Mouse (Mus musculus) MEL (cell line): ENCODE measurements at regions not wholly inside any gene's neighbourhood (a gene's known extent, or its start where the extent isn't known, plus 50 kb on each side); places are given as distances from the start of the nearest gene placed in this dataset.

Experiments used
- DNase-seq: peaks from one replicate; pipeline ENCODE4 v3.0.0; 2011; ENCODE audit warnings: low read depth, low spot score
- H3K27ac ChIP-seq: 2 replicates; pipeline ENCODE4 v1.5.1; 2012; ENCODE audit warnings: low read depth, mild to moderate bottlenecking, control low read depth, low read length, moderate library complexity; ENCODE audit not compliant: control insufficient read depth
- H3K27me3 ChIP-seq, 2 experiments: fragments of 150-350 bp in 1 of 2; sonication (generic) in 1 of 2; 2 replicates each; pipeline ENCODE4 v1.6.1; 2012; ENCODE audit warnings: low read length in 2 of 2, mild to moderate bottlenecking in 2 of 2, improper control_type of control experiment in 1 of 2, moderate library complexity in 1 of 2; ENCODE audit not compliant: insufficient read depth in 2 of 2, control insufficient read depth in 1 of 2
- H3K36me3 ChIP-seq, 2 experiments: 2 replicates each; pipeline ENCODE4 v1.6.1; 2012 to 2014; ENCODE audit warnings: low read length in 2 of 2, improper control_type of control experiment in 1 of 2, inconsistent platforms in 1 of 2, mild to moderate bottlenecking in 1 of 2; ENCODE audit not compliant: insufficient read depth in 2 of 2, control insufficient read depth in 1 of 2
- H3K4me1 ChIP-seq, 2 experiments: fragments of 150-350 bp in 1 of 2; sonication (generic) in 1 of 2; 2 replicates each; pipeline ENCODE4 v1.6.1; 2012; ENCODE audit warnings: low read length in 2 of 2, improper control_type of control experiment in 1 of 2, mild to moderate bottlenecking in 1 of 2; ENCODE audit not compliant: insufficient read depth in 2 of 2, control insufficient read depth in 1 of 2
- H3K4me3 ChIP-seq, 2 experiments: fragments of 150-350 bp in 1 of 2; sonication (generic) in 1 of 2; 2 replicates each; pipeline ENCODE4 v1.5.1; 2012; ENCODE audit warnings: low read depth in 2 of 2, low read length in 2 of 2, mild to moderate bottlenecking in 2 of 2, moderate library complexity in 2 of 2, control low read depth in 1 of 2, improper control_type of control experiment in 1 of 2; ENCODE audit not compliant: control insufficient read depth in 1 of 2, insufficient read depth in 1 of 2
- H3K79me2 ChIP-seq: 2 replicates; pipeline ENCODE4 v1.6.1; 2012; ENCODE audit warnings: mild to moderate bottlenecking, low read length, moderate library complexity; ENCODE audit not compliant: control insufficient read depth, poor library complexity, insufficient read depth
- H3K9ac ChIP-seq: 2 replicates; pipeline ENCODE4 v1.6.1; 2012; ENCODE audit warnings: low read depth, mild to moderate bottlenecking, control low read depth, low read length, moderate library complexity; ENCODE audit not compliant: control insufficient read depth, poor library complexity, severe bottlenecking
- H3K9me3 ChIP-seq: fragments of 150-350 bp; sonication (generic); replicated peaks from 2 replicates; pipeline ENCODE4 v1.6.1; 2012; ENCODE audit warnings: mild to moderate bottlenecking, low read length, improper control_type of control experiment, moderate library complexity; ENCODE audit not compliant: insufficient read depth
- CHD2 ChIP-seq: IDR thresholded peaks from 2 replicates; pipeline ENCODE4 v1.6.1; 2011; ENCODE audit warnings: low read length, improper control_type of control experiment
- CTCF ChIP-seq, 3 experiments: IDR thresholded peaks in 2 of 3; conservative IDR thresholded peaks in 1 of 3; 2 replicates each; pipeline ENCODE4 v1.5.1; 2011 to 2012; ENCODE audit warnings: low read length in 3 of 3, low read depth in 2 of 3, mild to moderate bottlenecking in 2 of 3, improper control_type of control experiment in 1 of 3, inconsistent platforms in 1 of 3, mixed read lengths in 1 of 3, moderate library complexity in 1 of 3; ENCODE audit not compliant: control insufficient read depth in 1 of 3, insufficient read depth in 1 of 3, poor library complexity in 1 of 3, severe bottlenecking in 1 of 3
- EP300 ChIP-seq, 2 experiments: IDR thresholded peaks; 2 replicates each; pipeline ENCODE4 v1.6.1; 2011; ENCODE audit warnings: improper control_type of control experiment in 2 of 2, low read length in 2 of 2, low read depth in 1 of 2, mild to moderate bottlenecking in 1 of 2
- GATA1 ChIP-seq: IDR thresholded peaks from 2 replicates; pipeline ENCODE4 v1.6.1; 2011; ENCODE audit warnings: low read depth, low read length, improper control_type of control experiment
- HCFC1 ChIP-seq: IDR thresholded peaks from 2 replicates; pipeline ENCODE4 v1.6.1; 2012; ENCODE audit warnings: low read depth, mild to moderate bottlenecking, inconsistent platforms, low read length, improper control_type of control experiment, moderate library complexity
- KAT2A ChIP-seq: conservative IDR thresholded peaks from 2 replicates; pipeline ENCODE4 v1.6.1; 2012; ENCODE audit warnings: low read depth, low read length, improper control_type of control experiment, inconsistent platforms
- MXI1 ChIP-seq: IDR thresholded peaks from 2 replicates; pipeline ENCODE4 v1.6.1; 2011; ENCODE audit warnings: mild to moderate bottlenecking, low read depth, low read length, improper control_type of control experiment
- MYC ChIP-seq: IDR thresholded peaks from 2 replicates; pipeline ENCODE4 v1.6.1; 2011; ENCODE audit warnings: low read depth, mild to moderate bottlenecking, low read length, improper control_type of control experiment, moderate library complexity
- POLR2AphosphoS2 ChIP-seq: IDR thresholded peaks from 2 replicates; pipeline ENCODE4 v1.6.1; 2011; ENCODE audit warnings: low read length, improper control_type of control experiment
- RAD21 ChIP-seq: IDR thresholded peaks from 2 replicates; pipeline ENCODE4 v1.6.1; 2011; ENCODE audit warnings: mild to moderate bottlenecking, low read depth, low read length, improper control_type of control experiment
- SIN3A ChIP-seq: IDR thresholded peaks from 2 replicates; pipeline ENCODE4 v1.6.1; 2012; ENCODE audit warnings: low read length, improper control_type of control experiment, inconsistent platforms
- SMC3 ChIP-seq: IDR thresholded peaks from 2 replicates; pipeline ENCODE4 v1.6.1; 2011; ENCODE audit warnings: low read depth, low read length, improper control_type of control experiment
- TBP ChIP-seq: IDR thresholded peaks from 2 replicates; pipeline ENCODE4 v1.8.0; 2011; ENCODE audit warnings: low read depth, low read length, improper control_type of control experiment
- UBTF ChIP-seq: IDR thresholded peaks from 2 replicates; pipeline ENCODE4 v1.6.1; 2012; ENCODE audit warnings: low read depth, mild to moderate bottlenecking, inconsistent platforms, low read length, improper control_type of control experiment, moderate library complexity, borderline replicate concordance; ENCODE audit not compliant: insufficient read depth
- ZKSCAN1 ChIP-seq: IDR thresholded peaks from 2 replicates; pipeline ENCODE4 v1.6.1; 2012; ENCODE audit warnings: low read depth, mild to moderate bottlenecking, inconsistent platforms, low read length, improper control_type of control experiment, moderate library complexity

- no peak for DNase-seq
- Histone ChIP-seq H3K9me3 (no peaks in the 10 kb centered on the region), H3K27me3 (no peaks in the 10 kb centered on the region), H3K4me3 (no peak overlapping the region), H3K4me1 (no peaks in the 10 kb centered on the region), H3K36me3 (no peaks in the 10 kb centered on the region), H3K27ac (no peak overlapping the region), H3K9ac (no peak overlapping the region), H3K79me2 (no peaks in the 10 kb centered on the region)
- TF ChIP-seq CHD2 (no peak), CTCF (IDR thresholded peaks at IDR 0.05 in 2 of 3, conservative IDR thresholded peaks at IDR 0.05 in 1 of 3; ENCODE audit: control insufficient read depth in 1 of 3, insufficient read depth in 1 of 3, low read depth in 2 of 3, low read length in 3 of 3, poor library complexity in 1 of 3, severe bottlenecking in 1 of 3) (no peak), SIN3A (no peak)
Measured at GRCm38 (mm10) chr14:67568896-67569743, 1560.1 kb upstream of the Gulo start.

GRCm38 (mm10) chr14:67554897-67555296, 1545.9 kb upstream of the Gulo start:
- Histone ChIP-seq H3K4me1 (no peaks in the 10 kb centered on the region), H3K4me3 (no peak overlapping the region), H3K9ac (no peak overlapping the region), H3K9me3 (no peaks in the 10 kb centered on the region), H3K27me3 (no peaks in the 10 kb centered on the region), H3K36me3 (no peaks in the 10 kb centered on the region), H3K27ac (no peak overlapping the region), H3K79me2 (no peaks in the 10 kb centered on the region)
- TF ChIP-seq ZKSCAN1: no peak
- no peak for TF ChIP-seq TBP
- no peak for TF ChIP-seq EP300 (IDR thresholded peaks at IDR 0.05; ENCODE audit: low read depth in 1 of 2, low read length in 2 of 2)
- no peak for TF ChIP-seq HCFC1
- TF ChIP-seq MYC: no peak
- no peak for TF ChIP-seq POLR2AphosphoS2
- no peak for TF ChIP-seq KAT2A
- TF ChIP-seq GATA1: no peak
- no peak for DNase-seq

GRCm38 (mm10) chr14:67550462-67551185, 1541.6 kb upstream of the Gulo start:
- no peak overlapping the region for H3K4me3 ChIP-seq
- no peaks in the 10 kb centered on the region for H3K36me3 ChIP-seq
- H3K9ac ChIP-seq: no peak overlapping the region
- no peak for DNase-seq
- no peaks in the 10 kb centered on the region for H3K27me3 ChIP-seq
- no peaks in the 10 kb centered on the region for H3K79me2 ChIP-seq
- H3K27ac ChIP-seq: no peak overlapping the region
- H3K4me1 ChIP-seq: no peaks in the 10 kb centered on the region
- TF ChIP-seq MXI1 (no peak), GATA1 (no peak), SMC3 (no peak), EP300 (IDR thresholded peaks at IDR 0.05; ENCODE audit: low read depth in 1 of 2, low read length in 2 of 2) (no peak), ZKSCAN1 (no peak), SIN3A (no peak), UBTF (no peak), RAD21 (no peak)
- H3K9me3 ChIP-seq: no peaks in the 10 kb centered on the region
